Mouse (Mus musculus) ES-Bruce4 (cell line): ENCODE measurements at regions not wholly inside any gene's neighbourhood (a gene's known extent, or its start where the extent isn't known, plus 50 kb on each side); places are given as distances from the start of the nearest gene placed in this dataset.

Experiments used
- CTCF ChIP-seq: IDR thresholded peaks from one replicate; pipeline ENCODE4 v1.8.1; 2011; ENCODE audit warnings: low read depth, low read length
- EP300 ChIP-seq: IDR thresholded peaks from 2 replicates; pipeline ENCODE4 v1.6.1; 2011; ENCODE audit warnings: low read depth, low read length; ENCODE audit not compliant: insufficient read depth
- POLR2A ChIP-seq: IDR thresholded peaks from one replicate; pipeline ENCODE4 v1.8.1; 2011; ENCODE audit warnings: low read length; ENCODE audit not compliant: insufficient read depth

GRCm38 (mm10) chr5:151725619-151726018, 74.6 kb upstream of the Rfc3 start:
- no peak for TF ChIP-seq CTCF
- no peak for TF ChIP-seq POLR2A
- TF ChIP-seq EP300 = no peak
